Mouse (Mus musculus) spleen, adult 2 months (tissue): ENCODE results near the gene Lamp1. TPM values are rescaled to one million over a fixed set of nuclear protein-coding genes. Genes with fewer than 3 reads are reported as not detected.

ENCODE experiments used
- DNase-seq, 2 experiments: peaks; one replicate each; pipeline versions ENCODE4 v3.0.0 to v3.0.0-alpha.2; 2012 to 2021; ENCODE audit warnings: low spot score in 2 of 2, low read depth in 1 of 2
- H3K27ac ChIP-seq: fragments of 200-500 bp; 2 replicates; pipeline ENCODE4 v1.5.1; 2012; ENCODE audit warnings: low read length, inconsistent platforms; ENCODE audit not compliant: insufficient read depth
- H3K27me3 ChIP-seq: fragments of 200-500 bp; 2 replicates; pipeline ENCODE4 v1.6.1; 2012; ENCODE audit warnings: mild to moderate bottlenecking, moderate library complexity, low read length, inconsistent platforms; ENCODE audit not compliant: control insufficient read depth, insufficient read depth
- H3K36me3 ChIP-seq: fragments of 200-500 bp; 2 replicates; pipeline ENCODE4 v1.6.1; 2012; ENCODE audit warnings: mild to moderate bottlenecking, low read length, inconsistent platforms; ENCODE audit not compliant: control insufficient read depth, insufficient read depth
- H3K4me1 ChIP-seq: fragments of 200-500 bp; 2 replicates; pipeline ENCODE4 v1.6.1; 2011; ENCODE audit warnings: inconsistent platforms; ENCODE audit not compliant: control insufficient read depth, insufficient read depth, insufficient read length
- H3K4me3 ChIP-seq: fragments of 200-500 bp; 2 replicates; pipeline ENCODE4 v1.5.1; 2011; ENCODE audit warnings: mild to moderate bottlenecking, inconsistent platforms; ENCODE audit not compliant: insufficient read depth, insufficient read length; ENCODE audit errors: extremely low read depth
- CTCF ChIP-seq: fragments of 200-500 bp; IDR thresholded peaks from 2 replicates; pipeline ENCODE4 v1.5.1; 2011; ENCODE audit warnings: mild to moderate bottlenecking, inconsistent platforms; ENCODE audit not compliant: insufficient read depth, insufficient read length, insufficient replicate concordance; ENCODE audit errors: extremely low read depth
- POLR2A ChIP-seq: fragments of 200-500 bp; IDR thresholded peaks from 2 replicates; pipeline ENCODE4 v1.6.1; 2011; ENCODE audit warnings: low read depth, low read length, inconsistent platforms
- WGBS: fragments of 180-500 bp; shearing (Covaris S2); methylation state at CpG from one replicate; pipeline ENCODE4 v1.1.7; 2018; 5-methylcytosine and 5-hydroxymethylcytosine counted together
- polyA plus RNA-seq: library from polyadenylated mRNA; depleted of rRNA; stranded (reverse); fragments of >200 nt; gene quantifications from 2 replicates; pipeline ENCODE4 v1.2.3, GENCODE M21; 2012; rRNA removed

Gene Lamp1
- 234 and 318 TPM in 2 replicates for polyA plus RNA-seq

DNA sequence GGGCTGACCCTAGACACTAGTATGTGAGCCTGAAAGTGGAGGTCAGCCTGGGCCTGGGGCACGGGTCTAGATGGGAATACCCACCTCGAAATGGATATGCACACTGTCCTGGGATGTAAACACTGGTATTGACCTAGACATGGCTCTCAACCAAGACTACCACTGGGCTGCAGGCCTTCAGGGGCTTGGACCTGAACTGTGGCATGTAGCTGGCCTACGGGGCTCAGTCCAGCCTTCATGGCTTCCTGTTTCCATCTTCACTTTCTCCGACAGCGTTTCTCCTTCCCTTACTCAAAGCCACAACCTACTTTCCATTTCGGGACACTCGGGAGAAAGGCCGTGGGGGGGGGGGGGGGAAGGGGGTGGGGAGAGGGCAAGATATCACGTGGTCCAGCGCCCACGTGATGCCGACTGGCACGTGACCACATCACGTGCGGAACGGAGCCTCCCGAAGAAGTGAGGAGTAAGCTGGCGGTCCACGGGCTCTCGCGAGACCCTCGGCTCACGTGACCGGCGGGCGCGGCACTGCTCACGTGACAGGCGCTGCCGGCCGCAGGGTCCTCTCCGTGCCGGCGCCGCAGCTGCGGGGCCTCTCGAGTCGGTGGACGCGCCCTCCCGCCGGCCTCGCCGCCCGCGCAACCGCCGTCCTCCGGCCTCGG lies at the start of gene Lamp1:
Gene Lamp1 (plus strand): TSS at position 444 of the 659 bp plus-strand sequence.
- WGBS: 1% methylated on average over 49 of the region's 50 CpGs

DNA sequence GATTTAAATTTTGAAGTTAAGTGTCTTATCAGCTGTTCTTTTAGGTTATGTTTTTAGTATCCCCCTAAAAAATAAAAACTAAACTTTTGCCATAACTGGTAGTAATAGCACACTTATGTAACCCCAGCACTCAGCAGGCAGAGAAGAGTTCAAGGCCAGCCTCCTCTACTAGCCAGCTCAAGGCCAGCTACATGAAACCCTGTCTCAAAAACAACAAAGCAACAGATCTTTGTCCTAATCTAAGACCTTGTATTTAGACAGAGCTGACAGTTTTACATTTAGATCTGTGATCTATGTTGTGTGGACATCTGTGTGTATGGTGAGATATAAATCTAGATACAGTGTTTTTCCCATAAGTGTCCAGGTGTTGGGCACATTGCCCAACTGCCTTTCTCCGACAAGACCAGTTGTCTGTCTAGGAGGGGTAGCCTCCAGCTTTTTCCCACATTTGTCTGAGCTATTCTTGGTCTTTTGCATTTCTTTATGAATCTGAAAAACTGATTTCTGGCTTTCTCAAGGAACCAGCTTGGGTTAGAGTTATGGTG lies 49.5 kb upstream of the Lamp1 start:
- WGBS: 75% methylated on average over 1 of the region's 1 CpGs
- peaks cover 5% of the 10 kb centered on the region; the same call in 1 of the 2 replicates for H3K4me1 ChIP-seq
- TF ChIP-seq POLR2A (no peak), CTCF (no peak)
- H3K4me3 ChIP-seq: no peak overlapping the region
- no peak for DNase-seq
- H3K36me3 ChIP-seq: no peaks in the 10 kb centered on the region
- no peak overlapping the region for H3K27ac ChIP-seq
- no peaks in the 10 kb centered on the region for H3K27me3 ChIP-seq

More for the DNA sequence above, at the start of gene Lamp1:
- peak; percentile 93 to 97 for DNase-seq
- H3K36me3 ChIP-seq: no peaks in the 10 kb centered on the region
- peak within 1 kb of the TSS; percentile 58 for H3K27ac ChIP-seq
- H3K4me3 ChIP-seq: peak within 1 kb of the TSS; percentile 92
- no peaks in the 10 kb centered on the region for H3K27me3 ChIP-seq
- TF ChIP-seq CTCF (no peak), POLR2A (no peak)
- H3K4me1 ChIP-seq: peaks cover 3% of the 10 kb centered on the region

GRCm38 (mm10) chr8:13111917-13112316 lies 47.0 kb upstream of the Lamp1 start:
- Histone ChIP-seq H3K27ac (no peak overlapping the region), H3K4me3 (no peak overlapping the region)

DNA sequence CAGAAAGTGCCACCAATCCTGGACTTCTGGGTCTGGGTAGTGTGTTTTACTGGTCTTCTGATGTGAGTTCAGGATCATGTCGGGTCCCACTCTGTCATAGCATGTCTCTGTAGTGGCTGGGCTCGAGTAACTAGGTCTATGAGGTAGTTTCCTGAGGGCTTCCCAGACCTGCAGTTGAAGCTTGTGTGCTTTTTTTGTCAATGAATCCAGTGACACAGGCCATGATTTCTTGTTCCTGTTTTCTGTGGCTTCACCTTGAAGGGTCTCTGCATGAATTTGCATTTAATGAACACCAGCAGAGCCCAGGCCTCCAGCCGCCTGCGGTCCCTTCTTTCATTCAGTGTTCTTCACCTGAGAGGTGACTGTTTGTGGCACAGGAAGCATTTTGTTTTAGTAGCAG lies 45.7 kb upstream of the Lamp1 start:
- Histone ChIP-seq H3K27ac (no peak overlapping the region), H3K36me3 (0 out of 2 replicates have a peak, but pooled peaks cover 2% of the 10 kb centered on the region), H3K4me1 (no peaks in the 10 kb centered on the region), H3K27me3 (no peaks in the 10 kb centered on the region), H3K4me3 (no peak overlapping the region)
- DNase-seq: no peak
- WGBS: 49% methylated on average over 4 of the region's 4 CpGs
- TF ChIP-seq CTCF (no peak), POLR2A (no peak)

More at GRCm38 (mm10) chr8:13111917-13112316, 47.0 kb upstream of the Lamp1 start:
- no peak for DNase-seq
- WGBS: 94% methylated on average over 11 of the region's 11 CpGs
- Histone ChIP-seq H3K4me1 (no peaks in the 10 kb centered on the region), H3K27me3 (no peaks in the 10 kb centered on the region), H3K36me3 (0 out of 2 replicates have a peak, but pooled peaks cover 2% of the 10 kb centered on the region)
- TF ChIP-seq POLR2A (no peak), CTCF (no peak)

DNA sequence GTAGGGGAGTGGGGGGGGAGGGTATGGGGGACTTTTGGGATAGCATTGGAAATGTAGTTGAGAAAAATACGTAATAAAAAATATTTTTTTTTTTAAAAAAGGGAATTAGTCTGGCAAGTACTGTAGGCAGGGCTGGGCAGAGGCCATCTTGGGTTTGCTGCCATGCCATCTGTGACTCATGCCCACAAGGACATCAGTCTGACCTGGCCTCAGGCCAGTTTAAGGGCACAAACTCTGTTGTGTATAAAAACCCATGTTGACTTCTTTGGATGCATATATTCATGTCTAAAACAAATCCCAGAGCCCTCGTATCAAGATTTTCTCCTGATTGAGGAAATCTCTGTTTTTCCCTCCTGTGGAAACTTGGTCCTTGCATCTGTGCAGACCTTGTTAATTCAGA lies 41.9 kb upstream of the Lamp1 start:
- no peaks in the 10 kb centered on the region for H3K4me1 ChIP-seq

DNA sequence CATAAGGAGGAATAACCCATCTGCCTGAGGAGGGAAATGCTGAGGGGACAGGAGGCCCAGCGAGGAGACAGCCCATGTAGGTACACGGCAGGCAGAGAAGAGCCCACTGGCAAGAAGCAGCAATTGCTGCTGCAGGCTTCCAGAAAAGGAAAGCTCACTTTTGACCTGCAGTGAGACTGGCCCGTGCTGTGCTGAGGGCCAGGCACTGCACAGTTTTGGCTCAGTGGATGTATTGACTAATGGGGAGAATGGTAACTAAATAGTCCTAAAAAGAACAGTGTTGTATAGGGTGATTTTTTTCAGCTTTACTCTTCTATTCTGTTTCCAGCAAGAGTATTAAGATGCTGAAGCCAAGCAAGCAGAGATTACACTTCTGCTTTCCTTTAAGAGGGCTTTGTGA lies 40.4 kb upstream of the Lamp1 start:
- Histone ChIP-seq H3K4me1 (no peaks in the 10 kb centered on the region), H3K27me3 (no peaks in the 10 kb centered on the region), H3K36me3 (peaks cover 4% of the 10 kb centered on the region), H3K27ac (no peak overlapping the region), H3K4me3 (no peak overlapping the region)
- 93% methylated on average over 3 of the region's 3 CpGs for WGBS
- no peak for TF ChIP-seq POLR2A
- TF ChIP-seq CTCF: no peak
- DNase-seq: no peak

More for the DNA sequence above, 41.9 kb upstream of the Lamp1 start:
- Histone ChIP-seq H3K27ac (no peak overlapping the region), H3K36me3 (0 out of 2 replicates have a peak, but pooled peaks cover 2% of the 10 kb centered on the region), H3K4me3 (no peak overlapping the region), H3K27me3 (no peaks in the 10 kb centered on the region)
- TF ChIP-seq CTCF (no peak), POLR2A (no peak)
- WGBS: 93% methylated on average over 2 of the region's 2 CpGs
- no peak for DNase-seq
